Mouse (Mus musculus): ENCODE data around the gene Wscd2.

DNA sequence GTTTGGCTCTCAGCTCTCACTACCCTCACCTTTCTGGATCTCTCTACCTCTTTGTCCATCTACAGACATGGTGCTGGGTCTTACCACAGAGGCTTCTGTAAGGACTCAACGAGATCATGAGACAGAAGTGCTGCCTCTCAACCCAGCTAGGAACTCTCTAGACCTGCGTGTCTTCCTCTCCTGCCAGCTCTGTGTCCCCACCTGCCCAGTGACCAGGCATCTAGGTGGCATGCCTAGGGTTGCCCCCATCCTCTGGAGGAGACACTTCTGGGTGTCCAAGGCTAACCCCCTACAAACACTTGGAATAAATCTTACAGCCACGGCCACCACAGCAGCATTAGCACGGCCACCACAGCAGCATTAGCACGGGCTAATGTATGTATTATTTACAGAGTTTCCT is 119.8 kb downstream of the Wscd2 start:
- TF ChIP-seq GATA1 (IDR thresholded peaks at IDR 0.05; ENCODE audit: borderline replicate concordance, low read length) = no peak
- no peak for TF ChIP-seq FLI1 (IDR thresholded peaks at IDR 0.05; ENCODE audit: low read length)

All from megakaryocyte, embryonic 14.5 days (primary cell).